Mouse (Mus musculus): ENCODE results near the gene Acta1. TPM values are rescaled to one million over a fixed set of nuclear protein-coding genes. Genes with fewer than 3 reads are reported as not detected.

The Acta1 gene
- polyA plus RNA-seq, 1 experiment from 2014 or later: 18.0 TPM

DNA sequence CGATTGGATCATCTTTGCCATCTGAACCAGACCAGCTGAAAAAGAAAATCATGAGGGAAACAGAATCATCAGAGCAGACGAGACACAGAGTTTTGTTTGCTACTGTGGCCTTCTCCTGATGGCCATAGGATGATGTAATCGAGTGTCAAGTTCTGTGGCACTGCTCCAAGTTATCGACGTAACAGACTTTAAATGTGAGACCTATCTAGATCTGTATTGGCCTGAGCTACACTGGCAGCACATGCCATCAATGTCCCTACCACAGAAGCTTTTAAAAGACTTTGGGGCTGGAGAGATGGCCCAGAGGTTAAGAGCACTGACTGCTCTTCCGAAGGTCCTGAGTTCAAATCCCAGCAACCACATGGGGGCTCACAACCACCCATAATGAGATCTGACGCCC lies 8.1 kb upstream of the Acta1 start:
- Histone ChIP-seq H3K4me2 (replicated peaks; ENCODE audit: low read depth, low read length) (no peak overlapping the region), H3K27me3 (replicated peaks; ENCODE audit: insufficient read depth, low read length) (no peaks in the 10 kb centered on the region), H3K9me3 (ENCODE audit: low read length) (no peaks in the 10 kb centered on the region), H3K4me1 (ENCODE audit: insufficient read depth, low read depth, low read length) (no peaks in the 10 kb centered on the region), H3K4me3 (ENCODE audit: low read depth, low read length) (no peak overlapping the region), H3K27ac (ENCODE audit: low read length) (no peak overlapping the region), H3K9ac (replicated peaks; ENCODE audit: low read depth) (no peak overlapping the region), H3K36me3 (ENCODE audit: insufficient read depth, low read length) (peaks cover 32% of the 10 kb centered on the region)
- TF ChIP-seq CTCF (IDR thresholded peaks at IDR 0.05): no peak
- TF ChIP-seq EP300 (IDR thresholded peaks at IDR 0.05): no peak
- WGBS: 73% methylated on average over 7 of the region's 7 CpGs
- ATAC-seq (no peak), DNase-seq (ENCODE audit: low spot score) (no peak)

DNA sequence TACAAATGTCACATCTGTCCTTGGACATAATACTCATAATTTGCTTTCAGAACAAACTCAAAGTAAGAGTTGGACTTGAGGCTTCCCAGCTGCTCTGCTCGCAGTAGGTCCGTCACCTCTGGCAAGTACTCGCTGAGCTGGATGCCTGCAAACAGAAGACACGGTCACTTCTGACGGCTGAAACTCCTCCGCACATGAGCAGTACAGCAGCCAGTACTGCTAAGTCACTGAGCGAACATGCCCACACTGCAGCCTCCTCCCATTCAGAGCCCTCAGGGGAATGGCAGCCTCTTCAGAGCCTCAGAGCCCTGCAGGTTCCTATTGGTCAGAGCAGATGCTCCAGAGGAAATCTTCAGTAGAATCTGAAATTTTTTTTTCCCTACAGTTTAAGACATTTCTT lies 4.8 kb upstream of the Acta1 start:
- H3K36me3 ChIP-seq (ENCODE audit: insufficient read depth, low read length): peaks cover 23% of the 10 kb centered on the region
- ATAC-seq (no peak), DNase-seq (ENCODE audit: low spot score) (peak; percentile 15)
- no peak for TF ChIP-seq EP300 (IDR thresholded peaks at IDR 0.05)
- TF ChIP-seq CTCF (IDR thresholded peaks at IDR 0.05): no peak
- 85% methylated on average over 7 of the region's 7 CpGs for WGBS
- no peak overlapping the region for H3K27ac ChIP-seq (ENCODE audit: low read length)
- H3K9ac ChIP-seq (replicated peaks; ENCODE audit: low read depth): no peak overlapping the region
- no peak overlapping the region for H3K4me3 ChIP-seq (ENCODE audit: low read depth, low read length)
- no peak overlapping the region for H3K4me2 ChIP-seq (replicated peaks; ENCODE audit: low read depth, low read length)
- no peaks in the 10 kb centered on the region for H3K9me3 ChIP-seq (ENCODE audit: low read length)
- no peaks in the 10 kb centered on the region for H3K4me1 ChIP-seq (ENCODE audit: insufficient read depth, low read depth, low read length)
- peaks cover 8% of the 10 kb centered on the region; the same call in 1 of the 2 replicates for H3K27me3 ChIP-seq (replicated peaks; ENCODE audit: insufficient read depth, low read length)

DNA sequence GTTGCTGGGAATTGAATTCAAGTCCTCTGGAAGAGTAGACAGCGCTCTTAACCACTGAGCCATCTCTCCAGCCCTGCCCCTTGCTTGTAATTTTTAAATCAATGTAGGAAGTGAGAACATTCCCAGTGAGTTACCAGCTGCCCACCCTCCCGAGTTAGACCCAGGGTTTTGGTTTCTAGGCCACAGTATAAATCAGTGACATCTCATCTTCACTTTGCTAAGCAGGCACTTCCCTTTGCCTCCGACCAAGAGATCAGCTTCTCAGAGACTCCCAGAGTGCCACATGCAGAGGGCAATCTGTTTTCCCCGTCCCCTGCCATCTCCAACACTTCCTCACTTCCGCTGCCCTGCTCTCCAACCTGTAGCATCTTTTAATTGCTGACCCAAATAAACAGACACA lies 4.0 kb upstream of the Acta1 start:
- 84% methylated on average over 5 of the region's 5 CpGs for WGBS
- H3K4me2 ChIP-seq (replicated peaks; ENCODE audit: low read depth, low read length): no peak overlapping the region
- DNase-seq (ENCODE audit: low spot score): no peak
- H3K36me3 ChIP-seq (ENCODE audit: insufficient read depth, low read length): peaks cover 20% of the 10 kb centered on the region
- H3K27me3 ChIP-seq (replicated peaks; ENCODE audit: insufficient read depth, low read length): peaks cover 15% of the 10 kb centered on the region
- TF ChIP-seq EP300 (IDR thresholded peaks at IDR 0.05) (no peak), CTCF (IDR thresholded peaks at IDR 0.05) (no peak)
- no peak for ATAC-seq
- H3K9ac ChIP-seq (replicated peaks; ENCODE audit: low read depth): no peak overlapping the region
- no peak overlapping the region for H3K27ac ChIP-seq (ENCODE audit: low read length)
- H3K4me1 ChIP-seq (ENCODE audit: insufficient read depth, low read depth, low read length): no peaks in the 10 kb centered on the region
- H3K9me3 ChIP-seq (ENCODE audit: low read length): no peaks in the 10 kb centered on the region
- no peak overlapping the region for H3K4me3 ChIP-seq (ENCODE audit: low read depth, low read length)

DNA sequence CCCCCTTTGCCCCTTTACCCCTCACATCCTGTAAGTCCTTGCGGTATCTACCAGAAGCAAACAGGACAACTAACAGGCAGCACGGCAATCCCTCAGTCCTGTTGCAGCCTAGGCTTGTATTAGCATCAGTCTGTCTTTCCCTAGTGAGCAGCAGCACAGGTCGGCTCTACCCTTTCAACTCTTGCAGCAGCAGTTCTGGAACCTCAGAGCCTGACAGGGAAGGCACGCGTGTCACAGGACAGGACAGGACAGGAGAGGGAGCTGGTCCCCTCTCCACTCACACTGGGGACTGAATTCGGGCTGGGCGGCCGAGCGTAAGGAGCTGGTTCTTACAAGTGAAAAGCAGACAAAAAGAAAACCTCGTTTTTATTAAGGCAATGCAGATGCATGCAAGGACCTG lies 2.2 kb upstream of the Acta1 start:
- no peaks in the 10 kb centered on the region for H3K4me1 ChIP-seq (ENCODE audit: insufficient read depth, low read depth, low read length)
- H3K27me3 ChIP-seq (replicated peaks; ENCODE audit: insufficient read depth, low read length): peaks cover 32% of the 10 kb centered on the region
- no peak overlapping the region for H3K27ac ChIP-seq (ENCODE audit: low read length)
- H3K4me2 ChIP-seq (replicated peaks; ENCODE audit: low read depth, low read length): no peak overlapping the region
- H3K4me3 ChIP-seq (ENCODE audit: low read depth, low read length): no peak overlapping the region
- H3K9ac ChIP-seq (replicated peaks; ENCODE audit: low read depth): no peak overlapping the region
- TF ChIP-seq EP300 (IDR thresholded peaks at IDR 0.05): no peak
- TF ChIP-seq CTCF (IDR thresholded peaks at IDR 0.05): no peak
- ATAC-seq (no peak), DNase-seq (ENCODE audit: low spot score) (no peak)
- H3K9me3 ChIP-seq (ENCODE audit: low read length): no peaks in the 10 kb centered on the region
- 49% methylated on average over 10 of the region's 10 CpGs for WGBS
- H3K36me3 ChIP-seq (ENCODE audit: insufficient read depth, low read length): peaks cover 7% of the 10 kb centered on the region; the same call in 1 of the 2 replicates

DNA sequence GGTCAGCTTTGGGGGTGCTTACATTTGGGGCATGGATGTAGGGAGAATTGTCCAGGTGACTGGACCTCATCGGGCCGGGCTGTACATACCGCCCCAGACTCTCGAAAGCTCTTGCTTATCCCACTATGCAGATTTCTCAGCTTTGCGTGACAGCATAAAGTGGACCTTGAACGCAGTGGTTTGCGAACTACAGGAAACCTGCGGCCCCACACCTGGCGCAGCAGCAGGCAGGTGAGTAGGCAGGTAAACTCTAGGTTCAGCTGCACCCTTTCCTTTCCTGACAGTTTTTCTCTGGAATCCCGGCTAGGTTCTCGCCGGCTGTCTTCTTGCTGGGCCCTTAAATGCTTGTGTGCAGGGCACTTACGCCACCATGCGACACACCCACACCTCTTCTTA lies 1.8 kb upstream of the Acta1 start:
- Histone ChIP-seq H3K27me3 (replicated peaks; ENCODE audit: insufficient read depth, low read length) (peaks cover 36% of the 10 kb centered on the region), H3K9me3 (ENCODE audit: low read length) (no peaks in the 10 kb centered on the region), H3K36me3 (ENCODE audit: insufficient read depth, low read length) (0 out of 2 replicates have a peak, but pooled peaks cover 4% of the 10 kb centered on the region), H3K4me1 (ENCODE audit: insufficient read depth, low read depth, low read length) (no peaks in the 10 kb centered on the region), H3K4me2 (replicated peaks; ENCODE audit: low read depth, low read length) (no peak overlapping the region), H3K9ac (replicated peaks; ENCODE audit: low read depth) (no peak overlapping the region), H3K4me3 (ENCODE audit: low read depth, low read length) (no peak overlapping the region), H3K27ac (ENCODE audit: low read length) (no peak overlapping the region)
- no peak for DNase-seq (ENCODE audit: low spot score)
- ATAC-seq: no peak
- TF ChIP-seq EP300 (IDR thresholded peaks at IDR 0.05) (no peak), CTCF (IDR thresholded peaks at IDR 0.05) (no peak)
- 49% methylated on average over 14 of the region's 14 CpGs for WGBS

DNA sequence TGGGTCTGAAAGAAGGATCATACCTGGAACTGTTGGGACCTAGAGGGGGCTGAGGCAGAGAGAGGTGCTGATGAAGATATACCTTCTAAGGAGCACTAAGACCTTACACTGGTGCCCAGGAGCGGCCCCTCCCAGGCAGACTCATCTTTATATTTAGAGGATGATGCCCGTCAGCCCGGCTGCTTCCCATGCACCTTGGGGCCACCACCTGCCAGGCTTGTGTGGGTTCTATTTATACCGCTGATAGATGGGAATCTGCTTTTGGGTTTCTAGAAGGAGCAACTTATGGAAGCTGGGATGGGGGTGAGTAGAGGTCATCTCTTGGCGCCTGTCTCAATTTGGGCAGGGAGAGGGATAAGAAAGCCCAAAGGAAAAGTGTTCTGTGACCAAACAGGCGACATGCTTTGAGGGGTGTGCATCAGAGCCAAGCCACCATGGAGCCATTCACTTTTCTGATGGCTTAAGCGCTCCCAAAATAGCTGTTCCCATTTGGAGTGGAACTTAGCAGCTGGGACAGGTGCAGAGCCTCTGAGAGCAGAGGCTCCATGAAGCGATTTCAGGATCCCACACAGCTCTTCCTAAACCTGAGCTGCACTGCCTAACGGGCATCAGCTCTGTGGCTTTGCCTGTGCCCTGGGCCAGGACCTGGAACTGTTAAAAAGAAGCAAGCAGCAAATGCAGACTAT lies 1.3 kb upstream of the Acta1 start:
- no peak for TF ChIP-seq CTCF (IDR thresholded peaks at IDR 0.05)
- no peak for TF ChIP-seq EP300 (IDR thresholded peaks at IDR 0.05)
- Histone ChIP-seq H3K27ac (ENCODE audit: low read length) (no peak overlapping the region), H3K36me3 (ENCODE audit: insufficient read depth, low read length) (0 out of 2 replicates have a peak, but pooled peaks cover 3% of the 10 kb centered on the region), H3K9ac (replicated peaks; ENCODE audit: low read depth) (no peak overlapping the region), H3K9me3 (ENCODE audit: low read length) (no peaks in the 10 kb centered on the region), H3K4me3 (ENCODE audit: low read depth, low read length) (no peak overlapping the region), H3K27me3 (replicated peaks; ENCODE audit: insufficient read depth, low read length) (peaks cover 40% of the 10 kb centered on the region), H3K4me1 (ENCODE audit: insufficient read depth, low read depth, low read length) (no peaks in the 10 kb centered on the region), H3K4me2 (replicated peaks; ENCODE audit: low read depth, low read length) (no peak overlapping the region)
- no peak for DNase-seq (ENCODE audit: low spot score)
- no peak for ATAC-seq
- WGBS: 64% methylated on average over 9 of the region's 9 CpGs

Measured in lung, postnatal 0 days (tissue).